Mouse (Mus musculus) urinary bladder, postnatal 36 days (tissue): ENCODE data around the gene Ccdc190.

ENCODE experiments used
- DNase-seq, 2 experiments: peaks; one replicate each; pipeline ENCODE4 v3.0.0; 2022; ENCODE audit warnings: low spot score in 2 of 2, mixed read lengths in 1 of 2

Ccdc190 gene

GRCm38 (mm10) chr1:169932122-169932746 lies 3.8 kb downstream of the Ccdc190 start:
- no peak for DNase-seq

- DNase-seq, result peak in 1 of 2 experiments; percentile 20
Measured at GRCm38 (mm10) chr1:169934005-169934725, 5.7 kb downstream of the Ccdc190 start.

GRCm38 (mm10) chr1:169939345-169939744 lies 10.9 kb downstream of the Ccdc190 start:
- DNase-seq, result no peak

GRCm38 (mm10) chr1:169946004-169946403 lies 17.6 kb downstream of the Ccdc190 start:
- DNase-seq, result no peak

GRCm38 (mm10) chr1:169947654-169948053 lies 19.2 kb downstream of the Ccdc190 start:
- no peak for DNase-seq

- no peak for DNase-seq
Measured at GRCm38 (mm10) chr1:169948280-169948679, 19.8 kb downstream of the Ccdc190 start.

GRCm38 (mm10) chr1:169948866-169949265 lies 20.4 kb downstream of the Ccdc190 start:
- no peak for DNase-seq

- DNase-seq, result no peak
Measured at GRCm38 (mm10) chr1:169949981-169950380, 21.5 kb downstream of the Ccdc190 start.

- DNase-seq, result no peak
Measured at GRCm38 (mm10) chr1:169950651-169951050, 22.2 kb downstream of the Ccdc190 start.

GRCm38 (mm10) chr1:169951561-169951960 lies 23.1 kb downstream of the Ccdc190 start:
- no peak for DNase-seq

- no peak for DNase-seq
Measured at GRCm38 (mm10) chr1:169952636-169953035, 24.2 kb downstream of the Ccdc190 start.

GRCm38 (mm10) chr1:169953106-169953505 lies 24.7 kb downstream of the Ccdc190 start:
- no peak for DNase-seq

- DNase-seq, result peak; percentile 97 to 99
Measured at GRCm38 (mm10) chr1:169968792-169969515, 40.5 kb downstream of the Ccdc190 start, which contains the start of gene Hsd17b7. TSS of gene Hsd17b7 (minus strand) at chr1:169969241.

- DNase-seq, result no peak
Measured at GRCm38 (mm10) chr1:169969516-169969886, 41.1 kb downstream of the Ccdc190 start.

GRCm38 (mm10) chr1:169970936-169971335 lies 42.5 kb downstream of the Ccdc190 start:
- no peak for DNase-seq

GRCm38 (mm10) chr1:169971998-169972397 lies 43.5 kb downstream of the Ccdc190 start:
- no peak for DNase-seq

- no peak for DNase-seq
Measured at GRCm38 (mm10) chr1:169977621-169978020, 49.2 kb downstream of the Ccdc190 start.
